Mouse (Mus musculus) CH12.LX (cell line): ENCODE measurements around the gene Gm21411. TPM values are rescaled to one million over a fixed set of nuclear protein-coding genes. Genes with fewer than 3 reads are reported as not detected.
"Not testable (repeated sequence)": the region's sequence is repeated elsewhere in the genome, so short reads cannot be mapped to it uniquely, and the experiment has no call there.

Source experiments
- DNase-seq: peaks from one replicate; pipeline ENCODE4 v3.0.0-alpha.2; 2013; ENCODE audit errors: extremely low read depth
- H3K27ac ChIP-seq: 2 replicates; pipeline ENCODE4 v1.5.1; 2012; ENCODE audit warnings: low read depth, mild to moderate bottlenecking, control low read depth, moderate library complexity; ENCODE audit not compliant: insufficient read depth
- H3K27me3 ChIP-seq: replicated peaks from 2 replicates; pipeline ENCODE3; 2012; ENCODE audit warnings: inconsistent platforms
- H3K36me3 ChIP-seq, 2 experiments: replicated peaks in 1 of 2; 2 replicates each; pipeline versions ENCODE3 to v1.6.1; 2012; ENCODE audit warnings: inconsistent platforms in 1 of 2, low read length in 1 of 2, mild to moderate bottlenecking in 1 of 2, mixed read lengths in 1 of 2, moderate library complexity in 1 of 2; ENCODE audit not compliant: control insufficient read depth in 1 of 2, insufficient read depth in 1 of 2
- H3K4me1 ChIP-seq, 2 experiments: 2 replicates each; pipeline ENCODE4 v1.6.1; 2012; ENCODE audit warnings: inconsistent platforms in 1 of 2, moderate library complexity in 1 of 2; ENCODE audit not compliant: insufficient read depth in 2 of 2, control insufficient read depth in 1 of 2
- H3K4me2 ChIP-seq: 2 replicates; pipeline ENCODE4 v1.6.1; 2012; ENCODE audit warnings: low read depth, mild to moderate bottlenecking, control low read depth; ENCODE audit not compliant: poor library complexity, insufficient read depth, severe bottlenecking
- H3K4me3 ChIP-seq, 3 experiments: fragments of 150-350 bp in 1 of 3; sonication (generic) in 1 of 3; replicated peaks in 1 of 3; 2 replicates each; pipeline versions ENCODE3 to v1.5.1; 2011 to 2012; ENCODE audit warnings: low read depth in 2 of 3, low read length in 2 of 3, mild to moderate bottlenecking in 2 of 3, moderate library complexity in 2 of 3, control low read depth in 1 of 3, improper control_type of control experiment in 1 of 3, inconsistent platforms in 1 of 3, mixed read lengths in 1 of 3; ENCODE audit not compliant: poor library complexity in 1 of 3
- H3K79me2 ChIP-seq: replicated peaks from 2 replicates; pipeline ENCODE4 v1.6.1; 2012; ENCODE audit warnings: mild to moderate bottlenecking, moderate library complexity; ENCODE audit not compliant: control insufficient read depth, poor library complexity, insufficient read depth, severe bottlenecking; ENCODE audit errors: extremely low read depth
- H3K9ac ChIP-seq: 2 replicates; pipeline ENCODE4 v1.6.1; 2012; ENCODE audit warnings: low read depth, mild to moderate bottlenecking, control low read depth, moderate library complexity; ENCODE audit not compliant: insufficient read depth
- H3K9me3 ChIP-seq: replicated peaks from 2 replicates; pipeline ENCODE3; 2012; ENCODE audit warnings: low read length, inconsistent platforms, mixed read lengths
- GABPA ChIP-seq: IDR thresholded peaks from 2 replicates; pipeline ENCODE4 v1.6.1; 2012; ENCODE audit warnings: low read depth, low read length, improper control_type of control experiment, inconsistent platforms; ENCODE audit not compliant: insufficient replicate concordance
- JUND ChIP-seq: conservative IDR thresholded peaks from 2 replicates; pipeline ENCODE4 v1.6.1; 2011; ENCODE audit warnings: low read depth, low read length, improper control_type of control experiment
- MXI1 ChIP-seq: IDR thresholded peaks from 2 replicates; pipeline ENCODE4 v1.6.1; 2011; ENCODE audit warnings: mild to moderate bottlenecking, low read depth, low read length, improper control_type of control experiment
- dilution Hi-C: fragments of 300-500 bp; cut with MboI; formaldehyde crosslinking; loops from 2 replicates; pipeline ENCODE4 v1.14.3; 2020; ENCODE audit warnings: low sequenced_read_pairs; ENCODE audit not compliant: extremely low pct_unique_long_range_greater_than_20kb, extremely low pct_ligation_motif_present
- in situ Hi-C: fragments of 300-500 bp; cut with MboI; formaldehyde crosslinking; loops from 3 replicates; pipeline ENCODE4 v1.14.3; 2019; ENCODE audit warnings: low sequenced_read_pairs, low pct_ligation_motif_present, low pct_unique_long_range_greater_than_20kb, mixed read lengths
- polyA plus RNA-seq: library from polyadenylated mRNA; unstranded; fragments of >175 nt; gene quantifications from 2 replicates; pipeline ENCODE4 v1.2.1, GENCODE M21; 2012; ENCODE audit warnings: low read depth; ENCODE audit not compliant: insufficient read length
- total RNA-seq, 2 experiments: library from RNA; depleted of rRNA; stranded (reverse); fragments of 300-350 nt in 1 of 2; fragments of >200 nt in 1 of 2; gene quantifications; 2 replicates each; pipeline ENCODE4 v1.2.3; 2012 to 2014

Gene Gm21411
- total RNA-seq (2012; rRNA removed) = not detected in 2 replicates
- not detected in 2 replicates for total RNA-seq (2014; rRNA removed)
- polyA plus RNA-seq = 0.57 and 1.0 TPM in 2 replicates

GRCm38 (mm10) chr4:146909386-146910137 is at the start of gene Gm21411:
Gm21411 (minus strand) TSS chr4:146909590.
- dilution Hi-C loops, H3K4me1 ChIP-seq, H3K79me2 ChIP-seq, H3K27ac ChIP-seq, H3K9me3 ChIP-seq, H3K27me3 ChIP-seq, H3K4me3 ChIP-seq, H3K4me2 ChIP-seq, H3K36me3 ChIP-seq, H3K9ac ChIP-seq, in situ Hi-C loops, DNase-seq: not testable (repeated sequence)

- H3K4me1 ChIP-seq, H3K27ac ChIP-seq, DNase-seq, H3K9ac ChIP-seq, dilution Hi-C loops, H3K27me3 ChIP-seq, in situ Hi-C loops, H3K36me3 ChIP-seq, H3K9me3 ChIP-seq, H3K79me2 ChIP-seq, H3K4me3 ChIP-seq, H3K4me2 ChIP-seq: not testable (repeated sequence)
Measured at GRCm38 (mm10) chr4:146941691-146942090, 32.3 kb upstream of the Gm21411 start.

GRCm38 (mm10) chr4:146932311-146933082 is 23.1 kb upstream of the Gm21411 start:
- H3K79me2 ChIP-seq = no peaks in the 10 kb centered on the region
- H3K27me3 ChIP-seq = no peaks in the 10 kb centered on the region
- H3K4me2 ChIP-seq = no peak overlapping the region
- H3K9ac ChIP-seq = no peak overlapping the region
- in situ Hi-C loops = no loop called here
- peaks cover 15% of the 10 kb centered on the region for H3K9me3 ChIP-seq
- no peaks in the 10 kb centered on the region for H3K4me1 ChIP-seq
- TF ChIP-seq GABPA = no peak
- no peak for TF ChIP-seq MXI1
- TF ChIP-seq JUND = no peak
- H3K27ac ChIP-seq = no peak overlapping the region
- dilution Hi-C loops = no loop called here
- H3K36me3 ChIP-seq = no peaks in the 10 kb centered on the region
- no peak overlapping the region for H3K4me3 ChIP-seq
- DNase-seq = no peak
